13 mouse cellular contexts compared by ENCODE assay signal in genomic region chr3:146102049-146102448, GRCm38 (mm10). TPM values are rescaled to one million over a fixed set of nuclear protein-coding genes. Genes with fewer than 3 reads are reported as not detected.
DNase-seq lines count a peak whose midpoint lies in the region; ATAC-seq and TF ChIP-seq lines count a peak whose summit lies in the region.
"Had no signal": no experiment of that assay in that cellular context is flagged by ENCODE, and none has a peak within 500 bp of the region (broad histone marks: within the 10 kb centered on the region; RNA-seq: fewer than 3 reads in every experiment).

No protein-coding gene starts in this region.

- no peak overlapping the region for H3K27ac ChIP-seq in MEL (ENCODE audit: control insufficient read depth, low read depth, low read length)
- no peak overlapping the region for H3K27ac ChIP-seq in small intestine, adult 2 months (ENCODE audit: insufficient read depth, low read depth, low read length)
- no peak overlapping the region for H3K27ac ChIP-seq in midbrain, embryonic 15.5 days
- H3K27ac ChIP-seq: hindbrain, postnatal 0 days; liver, embryonic 13.5 days had no signal

- peak; percentile 14 for DNase-seq in adrenal gland, postnatal 25 days
- DNase-seq in adrenal gland, postnatal 4 days (ENCODE audit: low spot score in 2 of 2): no peak
- no peak for DNase-seq in lung, adult 2 months
- DNase-seq in lung, postnatal 4 days: no peak
- peak; percentile 38 for DNase-seq in MEL (ENCODE audit: low read depth, low spot score)
- no peak for DNase-seq in cerebellum, postnatal 14 days
- DNase-seq: liver, embryonic 13.5 days had no signal

- no peak overlapping the region for H3K4me3 ChIP-seq in lung, adult 2 months (replicated peaks; ENCODE audit: extremely low read depth, low read depth, low read length)
- H3K4me3 ChIP-seq in MEL (ENCODE audit: control insufficient read depth in 1 of 2, insufficient read depth in 1 of 2, low read depth in 2 of 2, low read length in 2 of 2): no peak overlapping the region
- no peak overlapping the region for H3K4me3 ChIP-seq in small intestine, adult 2 months (ENCODE audit: low read depth, low read length)
- H3K4me3 ChIP-seq in midbrain, embryonic 15.5 days: no peak overlapping the region
- H3K4me3 ChIP-seq: heart, embryonic 12.5 days; liver, embryonic 13.5 days had no signal

- H3K9me3 ChIP-seq in MEL (replicated peaks; ENCODE audit: insufficient read depth, low read length): no peaks in the 10 kb centered on the region
- no peaks in the 10 kb centered on the region for H3K9me3 ChIP-seq in midbrain, embryonic 15.5 days
- H3K9me3 ChIP-seq: liver, embryonic 13.5 days had no signal

- no peaks in the 10 kb centered on the region for H3K79me2 ChIP-seq in MEL (ENCODE audit: control insufficient read depth, insufficient read depth, low read length, poor library complexity)

- no peak overlapping the region for H3K4me2 ChIP-seq in midbrain, embryonic 15.5 days
- H3K4me2 ChIP-seq: heart, embryonic 12.5 days; liver, embryonic 13.5 days had no signal

- no peaks in the 10 kb centered on the region for H3K27me3 ChIP-seq in MEL (ENCODE audit: control insufficient read depth in 1 of 2, insufficient read depth in 2 of 2, low read length in 2 of 2)
- peaks cover 1% of the 10 kb centered on the region; the same call in 1 of the 2 replicates for H3K27me3 ChIP-seq in small intestine, adult 2 months (ENCODE audit: control insufficient read depth, insufficient read depth, low read length)
- peaks cover 4% of the 10 kb centered on the region; the same call in 1 of the 2 replicates for H3K27me3 ChIP-seq in midbrain, embryonic 15.5 days (replicated peaks)
- H3K27me3 ChIP-seq: heart, embryonic 12.5 days had no signal

- no peak for ATAC-seq in midbrain, embryonic 15.5 days (replicated peaks)
- ATAC-seq: forebrain, embryonic 16.5 days; hindbrain, postnatal 0 days had no signal

- TF ChIP-seq RAD21 in MEL (IDR thresholded peaks at IDR 0.05; ENCODE audit: low read depth, low read length): peak; percentile 50

- no peak for TF ChIP-seq POLR2A in lung, adult 2 months (IDR thresholded peaks at IDR 0.05; ENCODE audit: borderline replicate concordance, extremely low read depth, low read depth, low read length)
- no peak for TF ChIP-seq POLR2A in MEL (IDR thresholded peaks at IDR 0.05; ENCODE audit: control insufficient read depth in 1 of 2, insufficient read depth in 1 of 2, low read depth in 1 of 2, low read length in 2 of 2, poor library complexity in 1 of 2)
- no peak for TF ChIP-seq POLR2A in small intestine, adult 2 months (IDR thresholded peaks at IDR 0.05; ENCODE audit: low read depth, low read length)

- 45% methylated on average over 6 of the region's 6 CpGs for WGBS in lung, adult 2 months
- WGBS in small intestine, adult 2 months: 60% methylated on average over 6 of the region's 6 CpGs
- WGBS in midbrain, embryonic 15.5 days: 60% methylated on average over 6 of the region's 6 CpGs

- no peak for TF ChIP-seq EP300 in MEL (IDR thresholded peaks at IDR 0.05; ENCODE audit: low read depth in 1 of 2, low read length in 2 of 2)

- no peak overlapping the region for H3K9ac ChIP-seq in MEL (ENCODE audit: control insufficient read depth, low read depth, low read length, poor library complexity, severe bottlenecking)
- no peak overlapping the region for H3K9ac ChIP-seq in midbrain, embryonic 15.5 days
- H3K9ac ChIP-seq: heart, embryonic 12.5 days; liver, embryonic 13.5 days had no signal

- H3K36me3 ChIP-seq in MEL (ENCODE audit: control insufficient read depth in 1 of 2, insufficient read depth in 2 of 2, low read length in 2 of 2): peaks cover 0 to 8% of the 10 kb centered on the region in 2 experiments; a peak in 2 of 4 replicates
- H3K36me3 ChIP-seq in small intestine, adult 2 months (ENCODE audit: control insufficient read depth, insufficient read depth, low read length): no peaks in the 10 kb centered on the region
- H3K36me3 ChIP-seq in midbrain, embryonic 15.5 days (replicated peaks): no peaks in the 10 kb centered on the region
- H3K36me3 ChIP-seq: heart, embryonic 12.5 days; liver, embryonic 13.5 days had no signal

- peak; percentile 53 for TF ChIP-seq CTCF in lung, adult 2 months (IDR thresholded peaks at IDR 0.05; ENCODE audit: insufficient read depth, low read length)
- TF ChIP-seq CTCF in MEL (IDR thresholded peaks at IDR 0.05 in 2 of 3, conservative IDR thresholded peaks at IDR 0.05 in 1 of 3; ENCODE audit: control insufficient read depth in 1 of 3, insufficient read depth in 1 of 3, low read depth in 2 of 3, low read length in 3 of 3, poor library complexity in 1 of 3, severe bottlenecking in 1 of 3): peak; percentile 57 to 70 (median 61)
- TF ChIP-seq CTCF in small intestine, adult 2 months (IDR thresholded peaks at IDR 0.05; ENCODE audit: extremely low read depth, insufficient read length, insufficient replicate concordance, low read depth, low read length): peak; percentile 54; the same call in 1 of the 2 replicates

- H3K4me1 ChIP-seq in lung, adult 2 months (ENCODE audit: control insufficient read depth, insufficient read depth, low read length): no peaks in the 10 kb centered on the region
- peaks cover 6 to 15% of the 10 kb centered on the region in 2 experiments; a peak in 3 of 4 replicates for H3K4me1 ChIP-seq in MEL (ENCODE audit: control insufficient read depth in 1 of 2, insufficient read depth in 2 of 2, low read length in 2 of 2)
- no peaks in the 10 kb centered on the region for H3K4me1 ChIP-seq in small intestine, adult 2 months (ENCODE audit: control insufficient read depth, insufficient read depth, insufficient read length, low read length)
- H3K4me1 ChIP-seq in midbrain, embryonic 15.5 days: peaks cover 3% of the 10 kb centered on the region
- H3K4me1 ChIP-seq: liver, embryonic 13.5 days had no signal

TF ChIP-seq in MEL, 35 proteins besides CTCF, POLR2A, EP300 and RAD21:
- TF ChIP-seq BHLHE40 (IDR thresholded peaks at IDR 0.05; ENCODE audit: borderline replicate concordance, low read depth, low read length) (no peak), ETS1 (IDR thresholded peaks at IDR 0.05; ENCODE audit: low read depth, low read length) (no peak), JUND (IDR thresholded peaks at IDR 0.05; ENCODE audit: low read depth, low read length) (no peak), SMC3 (IDR thresholded peaks at IDR 0.05; ENCODE audit: low read depth, low read length) (peak; percentile 65), ZNF384 (IDR thresholded peaks at IDR 0.05; ENCODE audit: low read depth, low read length) (no peak), CHD2 (IDR thresholded peaks at IDR 0.05; ENCODE audit: low read length) (no peak), HCFC1 (IDR thresholded peaks at IDR 0.05; ENCODE audit: low read depth, low read length) (no peak)
TF ChIP-seq in MEL: peak in this region for 1.

RNA-seq across cellular contexts. Expression of gene Wdr63, which starts 5.9 kb away (rescaled TPM):
- total RNA-seq in adrenal gland, postnatal 25 days (2021): not detected in 2 replicates
- under 1 TPM; 0.08 to 0.28 TPM for total RNA-seq in adrenal gland, postnatal 4 days (2021)
- 4.5 and 7.1 TPM in 2 replicates for polyA plus RNA-seq in lung, adult 2 months (2012; rRNA removed)
- total RNA-seq in MEL (2012; rRNA removed): not detected in 2 replicates
- polyA plus RNA-seq in MEL (2012; ENCODE audit: insufficient read depth in 1 of 2, insufficient read length in 2 of 2, low read depth in 1 of 2, low replicate concordance in 2 of 2, missing spikeins in 1 of 2): not detected
- polyA plus RNA-seq in small intestine, adult 2 months (2012; rRNA removed): 0.20 TPM in 1 of 2 replicates, not detected in the other
- polyA plus RNA-seq in midbrain, embryonic 15.5 days (2015; fragmentation: Nextera tagmentation; extraction: Ambion mirVana): 1.3 and 1.6 TPM in 2 replicates
- polyA plus RNA-seq: heart, embryonic 12.5 days had no signal

RNA-seq across cellular contexts. Expression of gene Mcoln3, which starts 15.2 kb away (rescaled TPM):
- total RNA-seq in adrenal gland, postnatal 25 days (2021): not detected in 2 replicates
- 1 to 10 TPM in 1 of 2 experiments, not detected in 1; 2.7 TPM for total RNA-seq in adrenal gland, postnatal 4 days (2021)
- 9.0 and 12.3 TPM in 2 replicates for polyA plus RNA-seq in lung, adult 2 months (2012; rRNA removed)
- total RNA-seq in MEL (2012; rRNA removed): not detected in 2 replicates
- polyA plus RNA-seq in MEL (2012; ENCODE audit: insufficient read depth in 1 of 2, insufficient read length in 2 of 2, low read depth in 1 of 2, low replicate concordance in 2 of 2, missing spikeins in 1 of 2): not detected
- polyA plus RNA-seq in small intestine, adult 2 months (2012; rRNA removed): 0.25 TPM in 2 replicates
- 0.20 and 0.44 TPM in 2 replicates for polyA plus RNA-seq in midbrain, embryonic 15.5 days (2015; fragmentation: Nextera tagmentation; extraction: Ambion mirVana)
- total RNA-seq: hindbrain, postnatal 0 days; layer of hippocampus, postnatal 25 days had no signal

RNA-seq across cellular contexts. Expression of gene Mcoln2, which starts 47.6 kb away (rescaled TPM):
- not detected in 2 replicates for total RNA-seq in adrenal gland, postnatal 25 days (2021)
- 1 to 10 TPM in 1 of 2 experiments, under 1 TPM in 1; 0.39 to 1.6 TPM for total RNA-seq in adrenal gland, postnatal 4 days (2021)
- polyA plus RNA-seq in lung, adult 2 months (2012; rRNA removed): 0.61 and 0.89 TPM in 2 replicates
- total RNA-seq in MEL (2012; rRNA removed): 0.42 and 0.65 TPM in 2 replicates
- polyA plus RNA-seq in MEL (2012; ENCODE audit: insufficient read depth in 1 of 2, insufficient read length in 2 of 2, low read depth in 1 of 2, low replicate concordance in 2 of 2, missing spikeins in 1 of 2): under 1 TPM in 1 of 2 experiments, not detected in 1; 0.10 TPM
- polyA plus RNA-seq in small intestine, adult 2 months (2012; rRNA removed): 2.6 and 5.1 TPM in 2 replicates
- 0.13 and 0.18 TPM in 2 replicates for polyA plus RNA-seq in midbrain, embryonic 15.5 days (2015; fragmentation: Nextera tagmentation; extraction: Ambion mirVana)
- total RNA-seq: hindbrain, postnatal 0 days; layer of hippocampus, postnatal 25 days had no signal
- polyA plus RNA-seq: forebrain, embryonic 16.5 days had no signal

Comparison
In these comparisons a context has a peak if more than half of its experiments do, and no peak if none do; other contexts are left out.
1. DNase-seq: peak in adrenal gland, postnatal 25 days (single experiment) and MEL (single experiment); none in adrenal gland, postnatal 4 days (0 of 2), lung, adult 2 months (single experiment), lung, postnatal 4 days (0 of 2) and cerebellum, postnatal 14 days (0 of 2).
2. Peak in every context shown above with its lines, with median percentiles within 50 percentile points of each other: CTCF ChIP-seq.